Mouse (Mus musculus): ENCODE measurements around the gene Ncapd2. TPM values are rescaled to one million over a fixed set of nuclear protein-coding genes. Genes with fewer than 3 reads are reported as not detected.

The Ncapd2 gene
- polyA plus RNA-seq, 1 experiment from 2014 or later, result 98.1 TPM

- H3K27ac ChIP-seq (ENCODE audit: low read length), result no peak overlapping the region
- 93% methylated on average over 5 of the region's 5 CpGs for WGBS (ENCODE audit: insufficient replicate concordance)
- H3K9me3 ChIP-seq (replicated peaks; ENCODE audit: control insufficient read depth, low read length), result no peaks in the 10 kb centered on the region
- peaks cover 5% of the 10 kb centered on the region; the same call in 1 of the 2 replicates for H3K4me1 ChIP-seq (ENCODE audit: control insufficient read depth, low read depth, low read length)
- peaks cover 100% of the 10 kb centered on the region for H3K36me3 ChIP-seq (ENCODE audit: control insufficient read depth, insufficient read depth)
- H3K27me3 ChIP-seq (ENCODE audit: control insufficient read depth, insufficient read depth, low read depth, low read length), result no peaks in the 10 kb centered on the region
- ATAC-seq (ENCODE audit: low read depth), result no peak
- no peak overlapping the region for H3K4me2 ChIP-seq (ENCODE audit: low read depth, low read length)
- H3K4me3 ChIP-seq (ENCODE audit: low read depth, low read length), result no peak overlapping the region
- H3K9ac ChIP-seq (ENCODE audit: low read depth, low read length), result no peak overlapping the region
These were observed 16.0 kb downstream of the Ncapd2 start for GRCm38 (mm10) chr6:125175469-125175868.

DNA sequence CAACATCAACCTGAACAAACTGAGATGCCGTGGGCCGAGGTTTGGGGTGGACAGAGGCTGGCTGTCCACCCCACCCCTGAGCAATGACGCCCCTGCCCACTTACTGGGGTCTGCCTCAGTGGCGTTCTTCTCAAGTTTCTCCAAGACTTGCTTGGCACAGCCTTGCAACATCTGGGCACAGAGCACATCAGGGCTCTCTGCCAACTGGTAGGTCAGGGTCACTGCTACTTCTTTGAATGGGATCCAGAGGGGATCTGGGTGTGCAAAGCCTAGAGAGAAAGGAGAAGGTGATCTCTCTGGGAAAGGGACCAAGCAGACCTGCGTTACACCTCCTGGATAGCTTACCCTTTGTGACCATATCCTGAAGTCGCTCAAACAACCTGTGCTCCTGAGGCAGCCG is 18.2 kb downstream of the Ncapd2 start:
- H3K27ac ChIP-seq (ENCODE audit: low read length), result peak overlapping the region; percentile 64
- no peak for ATAC-seq (ENCODE audit: low read depth)
- no peaks in the 10 kb centered on the region for H3K9me3 ChIP-seq (replicated peaks; ENCODE audit: control insufficient read depth, low read length)
- H3K36me3 ChIP-seq (ENCODE audit: control insufficient read depth, insufficient read depth), result peaks cover 100% of the 10 kb centered on the region
- H3K27me3 ChIP-seq (ENCODE audit: control insufficient read depth, insufficient read depth, low read depth, low read length), result no peaks in the 10 kb centered on the region
- WGBS (ENCODE audit: insufficient replicate concordance), result 88% methylated on average over 7 of the region's 7 CpGs
- no peak overlapping the region for H3K9ac ChIP-seq (ENCODE audit: low read depth, low read length)
- no peak overlapping the region for H3K4me2 ChIP-seq (ENCODE audit: low read depth, low read length)
- H3K4me1 ChIP-seq (ENCODE audit: control insufficient read depth, low read depth, low read length), result peaks cover 6% of the 10 kb centered on the region; the same call in 1 of the 2 replicates
- no peak overlapping the region for H3K4me3 ChIP-seq (ENCODE audit: low read depth, low read length)

- H3K9ac ChIP-seq (ENCODE audit: low read depth, low read length), result no peak overlapping the region
- H3K4me2 ChIP-seq (ENCODE audit: low read depth, low read length), result no peak overlapping the region
- H3K27me3 ChIP-seq (ENCODE audit: control insufficient read depth, insufficient read depth, low read depth, low read length), result no peaks in the 10 kb centered on the region
- peak; percentile 78 for ATAC-seq (ENCODE audit: low read depth)
- H3K36me3 ChIP-seq (ENCODE audit: control insufficient read depth, insufficient read depth), result peaks cover 100% of the 10 kb centered on the region
- H3K4me1 ChIP-seq (ENCODE audit: control insufficient read depth, low read depth, low read length), result peaks cover 14% of the 10 kb centered on the region
- no peaks in the 10 kb centered on the region for H3K9me3 ChIP-seq (replicated peaks; ENCODE audit: control insufficient read depth, low read length)
- H3K27ac ChIP-seq (ENCODE audit: low read length), result peak overlapping the region; percentile 64
- no peak overlapping the region for H3K4me3 ChIP-seq (ENCODE audit: low read depth, low read length)
- 68% methylated on average over 2 of the region's 2 CpGs for WGBS (ENCODE audit: insufficient replicate concordance)
These were observed 19.0 kb downstream of the Ncapd2 start for GRCm38 (mm10) chr6:125172474-125172873.

GRCm38 (mm10) chr6:125170194-125170593 is 21.3 kb downstream of the Ncapd2 start:
- ATAC-seq (ENCODE audit: low read depth), result no peak
- H3K27me3 ChIP-seq (ENCODE audit: control insufficient read depth, insufficient read depth, low read depth, low read length), result no peaks in the 10 kb centered on the region
- no peak overlapping the region for H3K4me3 ChIP-seq (ENCODE audit: low read depth, low read length)
- H3K9ac ChIP-seq (ENCODE audit: low read depth, low read length), result no peak overlapping the region
- peaks cover 33% of the 10 kb centered on the region for H3K4me1 ChIP-seq (ENCODE audit: control insufficient read depth, low read depth, low read length)
- H3K9me3 ChIP-seq (replicated peaks; ENCODE audit: control insufficient read depth, low read length), result no peaks in the 10 kb centered on the region
- H3K4me2 ChIP-seq (ENCODE audit: low read depth, low read length), result no peak overlapping the region
- peaks cover 80% of the 10 kb centered on the region for H3K36me3 ChIP-seq (ENCODE audit: control insufficient read depth, insufficient read depth)
- 86% methylated on average over 6 of the region's 6 CpGs for WGBS (ENCODE audit: insufficient replicate concordance)
- no peak overlapping the region for H3K27ac ChIP-seq (ENCODE audit: low read length)

DNA sequence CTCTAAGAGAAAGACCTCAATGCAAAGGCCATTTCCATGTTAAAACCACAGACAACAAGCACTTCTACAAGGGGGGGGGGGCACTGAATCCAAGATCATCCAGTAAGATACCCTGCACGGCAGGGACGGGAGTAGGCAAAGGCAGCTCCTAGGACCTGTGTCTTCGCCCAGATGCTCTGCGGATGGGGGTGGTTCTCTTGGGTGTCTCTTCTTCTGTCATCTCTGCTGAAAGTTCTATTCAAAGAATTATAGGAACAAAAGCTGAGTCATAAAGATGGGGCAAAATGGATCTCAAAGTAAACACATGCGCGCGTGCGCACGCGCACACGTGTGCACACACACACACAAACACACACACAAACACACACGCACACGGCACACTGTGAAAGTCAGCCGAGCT is 23.4 kb downstream of the Ncapd2 start:
- ATAC-seq (ENCODE audit: low read depth), result no peak
- no peaks in the 10 kb centered on the region for H3K27me3 ChIP-seq (ENCODE audit: control insufficient read depth, insufficient read depth, low read depth, low read length)
- H3K9me3 ChIP-seq (replicated peaks; ENCODE audit: control insufficient read depth, low read length), result no peaks in the 10 kb centered on the region
- H3K4me2 ChIP-seq (ENCODE audit: low read depth, low read length), result no peak overlapping the region
- H3K9ac ChIP-seq (ENCODE audit: low read depth, low read length), result no peak overlapping the region
- WGBS (ENCODE audit: insufficient replicate concordance), result 89% methylated on average over 14 of the region's 14 CpGs
- H3K36me3 ChIP-seq (ENCODE audit: control insufficient read depth, insufficient read depth), result peaks cover 62% of the 10 kb centered on the region
- no peak overlapping the region for H3K4me3 ChIP-seq (ENCODE audit: low read depth, low read length)
- H3K4me1 ChIP-seq (ENCODE audit: control insufficient read depth, low read depth, low read length), result peaks cover 44% of the 10 kb centered on the region
- no peak overlapping the region for H3K27ac ChIP-seq (ENCODE audit: low read length)

GRCm38 (mm10) chr6:125166861-125167650 is 24.4 kb downstream of the Ncapd2 start:
- no peaks in the 10 kb centered on the region for H3K9me3 ChIP-seq (replicated peaks; ENCODE audit: control insufficient read depth, low read length)
- peak overlapping the region; percentile 88 for H3K4me2 ChIP-seq (ENCODE audit: low read depth, low read length)
- H3K36me3 ChIP-seq (ENCODE audit: control insufficient read depth, insufficient read depth), result peaks cover 52% of the 10 kb centered on the region
- WGBS (ENCODE audit: insufficient replicate concordance), result 19% methylated on average over 10 of the region's 10 CpGs
- H3K27me3 ChIP-seq (ENCODE audit: control insufficient read depth, insufficient read depth, low read depth, low read length), result no peaks in the 10 kb centered on the region
- H3K9ac ChIP-seq (ENCODE audit: low read depth, low read length), result peak overlapping the region; percentile 84; the same call in 1 of the 2 replicates
- peak overlapping the region; percentile 72 for H3K27ac ChIP-seq (ENCODE audit: low read length)
- H3K4me1 ChIP-seq (ENCODE audit: control insufficient read depth, low read depth, low read length), result peaks cover 45% of the 10 kb centered on the region
- 0 out of 2 replicates have a peak, but pooled peaks have one; percentile 4 for ATAC-seq (ENCODE audit: low read depth)
- peak overlapping the region; percentile 84 for H3K4me3 ChIP-seq (ENCODE audit: low read depth, low read length)

DNA sequence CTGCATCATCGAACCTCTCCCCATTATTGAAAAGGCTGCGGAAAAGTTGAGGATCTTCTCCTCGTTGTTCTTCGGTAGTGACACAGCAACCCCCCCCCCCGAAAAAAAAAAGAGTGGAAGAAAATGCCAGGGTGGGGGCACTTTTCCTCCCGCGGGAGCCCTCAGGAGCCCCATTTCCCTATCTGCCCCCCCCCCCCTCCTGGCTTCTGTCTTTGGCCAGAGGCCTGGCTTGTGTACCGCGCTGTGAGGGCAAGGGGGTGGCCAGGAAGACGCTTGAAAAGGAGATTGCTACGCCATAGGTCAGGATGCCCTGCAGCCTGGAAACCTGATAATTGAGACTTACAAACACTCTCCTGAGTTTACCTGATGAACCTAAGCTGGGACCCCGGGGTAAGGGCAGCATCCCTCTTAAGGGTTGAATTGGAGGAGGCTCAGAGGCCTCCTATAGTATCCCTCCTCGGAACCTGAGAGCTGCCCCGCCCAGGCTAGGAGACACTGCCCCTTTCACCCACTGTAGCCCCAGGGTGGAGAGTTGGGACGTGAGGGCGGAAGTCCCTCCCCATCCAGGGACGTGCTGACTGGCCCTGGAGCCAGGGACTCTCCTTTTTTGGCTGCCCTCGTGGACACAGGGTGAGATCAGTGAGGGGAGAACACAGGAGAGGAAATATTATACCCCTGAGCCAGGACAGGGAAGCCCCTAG is 25.3 kb downstream of the Ncapd2 start, which contains the start of gene Gapdh:
Gene Gapdh, minus strand, starts transcription at position 417 of the 701 bp plus-strand sequence.
- ATAC-seq (ENCODE audit: low read depth), result peak; percentile 67
- Histone ChIP-seq H3K9ac (ENCODE audit: low read depth, low read length) (peak within 1 kb of the TSS; percentile 84), H3K27me3 (ENCODE audit: control insufficient read depth, insufficient read depth, low read depth, low read length) (no peaks in the 10 kb centered on the region), H3K27ac (ENCODE audit: low read length) (peak within 1 kb of the TSS; percentile 85), H3K9me3 (replicated peaks; ENCODE audit: control insufficient read depth, low read length) (no peaks in the 10 kb centered on the region), H3K4me1 (ENCODE audit: control insufficient read depth, low read depth, low read length) (peaks cover 53% of the 10 kb centered on the region), H3K36me3 (ENCODE audit: control insufficient read depth, insufficient read depth) (peaks cover 47% of the 10 kb centered on the region), H3K4me2 (ENCODE audit: low read depth, low read length) (peak within 1 kb of the TSS; percentile 88), H3K4me3 (ENCODE audit: low read depth, low read length) (peak within 1 kb of the TSS; percentile 84)
- 2% methylated on average over 18 of the region's 18 CpGs for WGBS (ENCODE audit: insufficient replicate concordance)

- no peaks in the 10 kb centered on the region for H3K9me3 ChIP-seq (replicated peaks; ENCODE audit: control insufficient read depth, low read length)
- H3K27me3 ChIP-seq (ENCODE audit: control insufficient read depth, insufficient read depth, low read depth, low read length), result no peaks in the 10 kb centered on the region
- H3K4me3 ChIP-seq (ENCODE audit: low read depth, low read length), result peak overlapping the region; percentile 84
- peak overlapping the region; percentile 88 for H3K4me2 ChIP-seq (ENCODE audit: low read depth, low read length)
- peaks cover 61% of the 10 kb centered on the region for H3K4me1 ChIP-seq (ENCODE audit: control insufficient read depth, low read depth, low read length)
- H3K36me3 ChIP-seq (ENCODE audit: control insufficient read depth, insufficient read depth), result peaks cover 39% of the 10 kb centered on the region
- under 1% methylated on average over 36 of the region's 36 CpGs for WGBS (ENCODE audit: insufficient replicate concordance)
- ATAC-seq (ENCODE audit: low read depth), result peak; percentile 84
- H3K27ac ChIP-seq (ENCODE audit: low read length), result peak overlapping the region; percentile 85
- H3K9ac ChIP-seq (ENCODE audit: low read depth, low read length), result peak overlapping the region; percentile 84
These were observed 26.1 kb downstream of the Ncapd2 start for GRCm38 (mm10) chr6:125165328-125165891.
